Mouse (Mus musculus) forebrain, embryonic 14.5 days (tissue): Measurements from ENCODE around the gene Aldh1l1. TPM values are rescaled to one million over a fixed set of nuclear protein-coding genes. Genes with fewer than 3 reads are reported as not detected.

Experiments used
- ATAC-seq: fragments of 200-750 bp; cut with Nextera tagmentation; 2 replicates; pipeline ENCODE4 v1.8.0; 2017; ENCODE audit warnings: mild to moderate bottlenecking, moderate library complexity
- DNase-seq: peaks from one replicate; pipeline ENCODE4 v3.0.0-alpha.2; 2015; ENCODE audit warnings: low spot score
- H3K27ac ChIP-seq: fragments of 300-500 bp; sonication (generic); 2 replicates; pipeline ENCODE4 v1.5.1; 2014; ENCODE audit warnings: low read depth, mild to moderate bottlenecking, control low read depth, low read length, moderate library complexity
- H3K27me3 ChIP-seq: fragments of 300-500 bp; sonication (generic); replicated peaks from 2 replicates; pipeline ENCODE4 v1.6.1; 2014; ENCODE audit warnings: low read length, control low read depth, mixed read lengths; ENCODE audit not compliant: control insufficient read depth, insufficient read depth
- H3K36me3 ChIP-seq: fragments of 300-500 bp; sonication (generic); 2 replicates; pipeline ENCODE4 v1.6.1; 2014; ENCODE audit warnings: low read length, control low read depth; ENCODE audit not compliant: control insufficient read depth, insufficient read depth
- H3K4me1 ChIP-seq: fragments of 300-500 bp; sonication (generic); 2 replicates; pipeline ENCODE4 v1.6.1; 2014; ENCODE audit warnings: antibody characterized with exemption, low read length, control low read depth; ENCODE audit not compliant: control insufficient read depth, insufficient read depth
- H3K4me2 ChIP-seq: fragments of 300-500 bp; sonication (generic); 2 replicates; pipeline ENCODE4 v1.6.1; 2014; ENCODE audit warnings: mild to moderate bottlenecking, control low read depth, low read length
- H3K4me3 ChIP-seq: fragments of 300-500 bp; sonication (generic); 2 replicates; pipeline ENCODE4 v1.5.1; 2014; ENCODE audit warnings: low read depth, low read length, control low read depth
- H3K9ac ChIP-seq: fragments of 300-500 bp; sonication (generic); 2 replicates; pipeline ENCODE4 v1.6.1; 2014; ENCODE audit warnings: mild to moderate bottlenecking, low read length, control low read depth, moderate library complexity
- H3K9me3 ChIP-seq: fragments of 300-500 bp; sonication (generic); replicated peaks from 2 replicates; pipeline ENCODE4 v1.6.1; 2016; ENCODE audit warnings: low read length, control low read depth, mixed read lengths; ENCODE audit not compliant: control insufficient read depth
- WGBS: fragments of 180-500 bp; shearing (Covaris S2); extraction: QIAGEN DNeasy Blood & Tissue Kit; methylation state at CpG from one replicate; pipeline ENCODE4 v1.1.7; 2014; 5-methylcytosine and 5-hydroxymethylcytosine counted together
- polyA plus RNA-seq: library from polyadenylated mRNA; unstranded; fragments of >200 nt; fragmentation: Nextera tagmentation; extraction: Ambion mirVana; gene quantifications from 2 replicates; pipeline ENCODE4 v1.2.1, GENCODE M21; 2014

Aldh1l1 gene
- polyA plus RNA-seq, 1 experiment from 2014 or later: 15.8 TPM

- Histone ChIP-seq H3K36me3 (no peaks in the 10 kb centered on the region), H3K4me1 (no peaks in the 10 kb centered on the region), H3K27ac (no peak overlapping the region), H3K4me2 (no peak overlapping the region), H3K9me3 (no peaks in the 10 kb centered on the region), H3K4me3 (no peak overlapping the region), H3K27me3 (no peaks in the 10 kb centered on the region), H3K9ac (no peak overlapping the region)
- DNase-seq: no peak
- no peak for ATAC-seq
- WGBS: 79% methylated on average over 4 of the region's 4 CpGs
Measured at GRCm38 (mm10) chr6:90618274-90618673, 132.0 kb downstream of the Aldh1l1 start.

GRCm38 (mm10) chr6:90618821-90619636 is 132.8 kb downstream of the Aldh1l1 start:
- no peak for ATAC-seq
- Histone ChIP-seq H3K4me3 (no peak overlapping the region), H3K4me2 (no peak overlapping the region), H3K4me1 (no peaks in the 10 kb centered on the region), H3K27ac (no peak overlapping the region), H3K9me3 (no peaks in the 10 kb centered on the region), H3K36me3 (no peaks in the 10 kb centered on the region), H3K9ac (no peak overlapping the region), H3K27me3 (no peaks in the 10 kb centered on the region)
- no peak for DNase-seq
- 83% methylated on average over 19 of the region's 19 CpGs for WGBS

GRCm38 (mm10) chr6:90619936-90620335 is 133.7 kb downstream of the Aldh1l1 start:
- no peak overlapping the region for H3K4me2 ChIP-seq
- no peaks in the 10 kb centered on the region for H3K36me3 ChIP-seq
- H3K4me1 ChIP-seq: no peaks in the 10 kb centered on the region
- no peak overlapping the region for H3K4me3 ChIP-seq
- no peaks in the 10 kb centered on the region for H3K27me3 ChIP-seq
- H3K27ac ChIP-seq: no peak overlapping the region
- no peaks in the 10 kb centered on the region for H3K9me3 ChIP-seq
- DNase-seq: no peak
- no peak for ATAC-seq
- 72% methylated on average over 5 of the region's 5 CpGs for WGBS
- no peak overlapping the region for H3K9ac ChIP-seq

GRCm38 (mm10) chr6:90620791-90621583 is 134.8 kb downstream of the Aldh1l1 start:
- no peak overlapping the region for H3K9ac ChIP-seq
- no peak overlapping the region for H3K27ac ChIP-seq
- DNase-seq (no peak), ATAC-seq (no peak)
- H3K4me2 ChIP-seq: no peak overlapping the region
- no peaks in the 10 kb centered on the region for H3K36me3 ChIP-seq
- no peaks in the 10 kb centered on the region for H3K27me3 ChIP-seq
- no peak overlapping the region for H3K4me3 ChIP-seq
- 48% methylated on average over 9 of the region's 9 CpGs for WGBS
- no peaks in the 10 kb centered on the region for H3K9me3 ChIP-seq
- H3K4me1 ChIP-seq: no peaks in the 10 kb centered on the region

GRCm38 (mm10) chr6:90621584-90621890 is 135.3 kb downstream of the Aldh1l1 start:
- Histone ChIP-seq H3K9ac (no peak overlapping the region), H3K36me3 (no peaks in the 10 kb centered on the region), H3K27me3 (no peaks in the 10 kb centered on the region), H3K4me1 (no peaks in the 10 kb centered on the region), H3K27ac (no peak overlapping the region), H3K4me3 (no peak overlapping the region), H3K4me2 (no peak overlapping the region), H3K9me3 (no peaks in the 10 kb centered on the region)
- ATAC-seq: no peak
- DNase-seq: no peak
- 91% methylated on average over 6 of the region's 6 CpGs for WGBS

- no peaks in the 10 kb centered on the region for H3K27me3 ChIP-seq
- H3K9ac ChIP-seq: no peak overlapping the region
- H3K27ac ChIP-seq: no peak overlapping the region
- WGBS: 39% methylated on average over 11 of the region's 11 CpGs
- no peaks in the 10 kb centered on the region for H3K36me3 ChIP-seq
- H3K4me3 ChIP-seq: no peak overlapping the region
- no peaks in the 10 kb centered on the region for H3K4me1 ChIP-seq
- DNase-seq: no peak
- no peak overlapping the region for H3K4me2 ChIP-seq
- H3K9me3 ChIP-seq: no peaks in the 10 kb centered on the region
- ATAC-seq: no peak
Measured at GRCm38 (mm10) chr6:90622758-90623455, 136.7 kb downstream of the Aldh1l1 start.

GRCm38 (mm10) chr6:90623456-90623836 is 137.2 kb downstream of the Aldh1l1 start:
- Histone ChIP-seq H3K4me1 (no peaks in the 10 kb centered on the region), H3K4me3 (no peak overlapping the region)
- ATAC-seq: no peak

GRCm38 (mm10) chr6:90624184-90624583 is 138.0 kb downstream of the Aldh1l1 start:
- Histone ChIP-seq H3K27ac (no peak overlapping the region), H3K27me3 (no peaks in the 10 kb centered on the region), H3K9me3 (no peaks in the 10 kb centered on the region), H3K4me3 (no peak overlapping the region), H3K9ac (no peak overlapping the region), H3K4me2 (no peak overlapping the region), H3K36me3 (no peaks in the 10 kb centered on the region), H3K4me1 (no peaks in the 10 kb centered on the region)
- ATAC-seq: no peak
- WGBS: 89% methylated on average over 6 of the region's 6 CpGs
- no peak for DNase-seq

More at GRCm38 (mm10) chr6:90623456-90623836, 137.2 kb downstream of the Aldh1l1 start:
- no peak overlapping the region for H3K4me2 ChIP-seq
- H3K27me3 ChIP-seq: no peaks in the 10 kb centered on the region
- no peak overlapping the region for H3K27ac ChIP-seq
- H3K9me3 ChIP-seq: no peaks in the 10 kb centered on the region
- no peaks in the 10 kb centered on the region for H3K36me3 ChIP-seq
- WGBS: 82% methylated on average over 5 of the region's 5 CpGs
- H3K9ac ChIP-seq: no peak overlapping the region
- DNase-seq: no peak
